Mouse (Mus musculus) MEL (cell line): ENCODE results near the gene Rprd1b. TPM values are rescaled to one million over a fixed set of nuclear protein-coding genes. Genes with fewer than 3 reads are reported as not detected.

ENCODE experiments used
- DNase-seq: peaks from one replicate; pipeline ENCODE4 v3.0.0; 2011; ENCODE audit warnings: low read depth, low spot score
- H3K27ac ChIP-seq: 2 replicates; pipeline ENCODE4 v1.5.1; 2012; ENCODE audit warnings: low read depth, mild to moderate bottlenecking, control low read depth, low read length, moderate library complexity; ENCODE audit not compliant: control insufficient read depth
- H3K27me3 ChIP-seq, 2 experiments: fragments of 150-350 bp in 1 of 2; sonication (generic) in 1 of 2; 2 replicates each; pipeline ENCODE4 v1.6.1; 2012; ENCODE audit warnings: low read length in 2 of 2, mild to moderate bottlenecking in 2 of 2, improper control_type of control experiment in 1 of 2, moderate library complexity in 1 of 2; ENCODE audit not compliant: insufficient read depth in 2 of 2, control insufficient read depth in 1 of 2
- H3K36me3 ChIP-seq, 2 experiments: 2 replicates each; pipeline ENCODE4 v1.6.1; 2012 to 2014; ENCODE audit warnings: low read length in 2 of 2, improper control_type of control experiment in 1 of 2, inconsistent platforms in 1 of 2, mild to moderate bottlenecking in 1 of 2; ENCODE audit not compliant: insufficient read depth in 2 of 2, control insufficient read depth in 1 of 2
- H3K4me1 ChIP-seq, 2 experiments: fragments of 150-350 bp in 1 of 2; sonication (generic) in 1 of 2; 2 replicates each; pipeline ENCODE4 v1.6.1; 2012; ENCODE audit warnings: low read length in 2 of 2, improper control_type of control experiment in 1 of 2, mild to moderate bottlenecking in 1 of 2; ENCODE audit not compliant: insufficient read depth in 2 of 2, control insufficient read depth in 1 of 2
- H3K4me3 ChIP-seq, 2 experiments: fragments of 150-350 bp in 1 of 2; sonication (generic) in 1 of 2; 2 replicates each; pipeline ENCODE4 v1.5.1; 2012; ENCODE audit warnings: low read depth in 2 of 2, low read length in 2 of 2, mild to moderate bottlenecking in 2 of 2, moderate library complexity in 2 of 2, control low read depth in 1 of 2, improper control_type of control experiment in 1 of 2; ENCODE audit not compliant: control insufficient read depth in 1 of 2, insufficient read depth in 1 of 2
- H3K79me2 ChIP-seq: 2 replicates; pipeline ENCODE4 v1.6.1; 2012; ENCODE audit warnings: mild to moderate bottlenecking, low read length, moderate library complexity; ENCODE audit not compliant: control insufficient read depth, poor library complexity, insufficient read depth
- H3K9ac ChIP-seq: 2 replicates; pipeline ENCODE4 v1.6.1; 2012; ENCODE audit warnings: low read depth, mild to moderate bottlenecking, control low read depth, low read length, moderate library complexity; ENCODE audit not compliant: control insufficient read depth, poor library complexity, severe bottlenecking
- H3K9me3 ChIP-seq: fragments of 150-350 bp; sonication (generic); replicated peaks from 2 replicates; pipeline ENCODE4 v1.6.1; 2012; ENCODE audit warnings: mild to moderate bottlenecking, low read length, improper control_type of control experiment, moderate library complexity; ENCODE audit not compliant: insufficient read depth
- CHD1 ChIP-seq: IDR thresholded peaks from 2 replicates; pipeline ENCODE4 v1.6.1; 2012; ENCODE audit warnings: low read depth, mild to moderate bottlenecking, inconsistent platforms, low read length, improper control_type of control experiment
- CHD2 ChIP-seq: IDR thresholded peaks from 2 replicates; pipeline ENCODE4 v1.6.1; 2011; ENCODE audit warnings: low read length, improper control_type of control experiment
- ETS1 ChIP-seq: IDR thresholded peaks from 2 replicates; pipeline ENCODE4 v1.6.1; 2012; ENCODE audit warnings: low read depth, mild to moderate bottlenecking, inconsistent platforms, low read length, improper control_type of control experiment, moderate library complexity
- GABPA ChIP-seq: IDR thresholded peaks from 2 replicates; pipeline ENCODE4 v1.6.1; 2012; ENCODE audit warnings: low read depth, mild to moderate bottlenecking, inconsistent platforms, low read length, improper control_type of control experiment, moderate library complexity
- GATA1 ChIP-seq: IDR thresholded peaks from 2 replicates; pipeline ENCODE4 v1.6.1; 2011; ENCODE audit warnings: low read depth, low read length, improper control_type of control experiment
- JUND ChIP-seq: IDR thresholded peaks from 2 replicates; pipeline ENCODE4 v1.6.1; 2011; ENCODE audit warnings: low read depth, mild to moderate bottlenecking, improper control_type of control experiment, low read length
- MAFK ChIP-seq: IDR thresholded peaks from 2 replicates; pipeline ENCODE4 v1.6.1; 2011; ENCODE audit warnings: low read depth, mild to moderate bottlenecking, low read length, improper control_type of control experiment, borderline replicate concordance
- MAX ChIP-seq: IDR thresholded peaks from 2 replicates; pipeline ENCODE4 v1.6.1; 2011; ENCODE audit warnings: low read length, improper control_type of control experiment
- MEF2A ChIP-seq: IDR thresholded peaks from 2 replicates; pipeline ENCODE4 v1.6.1; 2014; ENCODE audit warnings: low read depth, mild to moderate bottlenecking, inconsistent platforms, low read length, improper control_type of control experiment; ENCODE audit not compliant: poor library complexity, insufficient replicate concordance, severe bottlenecking; ENCODE audit errors: extremely low read depth
- MXI1 ChIP-seq: IDR thresholded peaks from 2 replicates; pipeline ENCODE4 v1.6.1; 2011; ENCODE audit warnings: mild to moderate bottlenecking, low read depth, low read length, improper control_type of control experiment
- MYB ChIP-seq: IDR thresholded peaks from 2 replicates; pipeline ENCODE4 v1.6.1; 2011; ENCODE audit warnings: mild to moderate bottlenecking, low read depth, low read length, improper control_type of control experiment
- MYC ChIP-seq: IDR thresholded peaks from 2 replicates; pipeline ENCODE4 v1.6.1; 2011; ENCODE audit warnings: low read depth, mild to moderate bottlenecking, low read length, improper control_type of control experiment, moderate library complexity
- NELFE ChIP-seq: IDR thresholded peaks from 2 replicates; pipeline ENCODE4 v1.6.1; 2011; ENCODE audit warnings: low read depth, low read length, improper control_type of control experiment
- POLR2A ChIP-seq, 2 experiments: IDR thresholded peaks; 2 replicates each; pipeline ENCODE4 v1.6.1; 2011 to 2012; ENCODE audit warnings: low read length in 2 of 2, mild to moderate bottlenecking in 2 of 2, control low read depth in 1 of 2, improper control_type of control experiment in 1 of 2, low read depth in 1 of 2, moderate library complexity in 1 of 2; ENCODE audit not compliant: control insufficient read depth in 1 of 2, insufficient read depth in 1 of 2, poor library complexity in 1 of 2
- RCOR1 ChIP-seq: IDR thresholded peaks from 2 replicates; pipeline ENCODE4 v1.6.1; 2012; ENCODE audit warnings: low read depth, mild to moderate bottlenecking, inconsistent platforms, low read length, improper control_type of control experiment
- TBP ChIP-seq: IDR thresholded peaks from 2 replicates; pipeline ENCODE4 v1.8.0; 2011; ENCODE audit warnings: low read depth, low read length, improper control_type of control experiment
- TCF12 ChIP-seq: IDR thresholded peaks from 2 replicates; pipeline ENCODE4 v1.6.1; 2014; ENCODE audit warnings: low read depth, mild to moderate bottlenecking, inconsistent platforms, low read length, improper control_type of control experiment, moderate library complexity
- ZC3H11A ChIP-seq: IDR thresholded peaks from 2 replicates; pipeline ENCODE4 v1.6.1; 2012; ENCODE audit warnings: low read depth, mild to moderate bottlenecking, inconsistent platforms, low read length, improper control_type of control experiment
- ZKSCAN1 ChIP-seq: IDR thresholded peaks from 2 replicates; pipeline ENCODE4 v1.6.1; 2012; ENCODE audit warnings: low read depth, mild to moderate bottlenecking, inconsistent platforms, low read length, improper control_type of control experiment, moderate library complexity
- ZNF384 ChIP-seq: IDR thresholded peaks from 2 replicates; pipeline ENCODE4 v1.6.1; 2012; ENCODE audit warnings: low read depth, mild to moderate bottlenecking, inconsistent platforms, low read length, improper control_type of control experiment
- polyA plus RNA-seq, 2 experiments: library from polyadenylated mRNA; stranded (reverse) in 1 of 2; unstranded in 1 of 2; fragments of >175 nt in 1 of 2; fragments of >200 nt in 1 of 2; gene quantifications; 2 replicates each; pipeline versions ENCODE4 v1.2.1 to v1.2.4; 2012; ENCODE audit warnings: low replicate concordance in 2 of 2, low read depth in 1 of 2; ENCODE audit not compliant: insufficient read length in 2 of 2, insufficient read depth in 1 of 2, missing spikeins in 1 of 2
- total RNA-seq: library from RNA; depleted of rRNA; stranded (reverse); fragments of 300-350 nt; gene quantifications from 2 replicates; pipeline ENCODE4 v1.2.3, GENCODE M21; 2012

Rprd1b gene
- total and polyA plus RNA-seq, 3 experiments = 14.2 to 35.1 TPM; not detected in 1

DNA sequence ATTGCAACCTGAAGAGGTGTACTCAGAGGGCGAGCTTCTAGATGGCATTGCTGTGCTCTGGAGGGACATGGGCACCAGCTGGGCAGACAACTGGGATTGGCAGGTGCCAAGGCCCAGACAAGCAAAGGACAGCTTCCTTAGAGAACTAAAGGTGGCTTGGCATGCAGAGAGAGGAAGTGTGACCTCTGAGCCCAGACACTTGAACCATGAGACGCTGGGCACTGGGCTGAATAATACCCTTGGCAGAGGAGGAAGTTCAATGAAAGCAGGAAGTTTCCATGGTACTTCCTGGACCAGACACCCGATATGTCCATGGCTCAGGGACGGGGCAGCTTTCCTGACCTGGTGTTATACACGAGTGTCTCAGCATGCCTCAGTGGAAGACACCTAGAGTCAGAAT lies 146.1 kb downstream of the Rprd1b start:
- DNase-seq = no peak
- no peaks in the 10 kb centered on the region for H3K27me3 ChIP-seq
- H3K4me1 ChIP-seq = peaks cover 0 to 4% of the 10 kb centered on the region in 2 experiments; a peak in 1 of 4 replicates

DNA sequence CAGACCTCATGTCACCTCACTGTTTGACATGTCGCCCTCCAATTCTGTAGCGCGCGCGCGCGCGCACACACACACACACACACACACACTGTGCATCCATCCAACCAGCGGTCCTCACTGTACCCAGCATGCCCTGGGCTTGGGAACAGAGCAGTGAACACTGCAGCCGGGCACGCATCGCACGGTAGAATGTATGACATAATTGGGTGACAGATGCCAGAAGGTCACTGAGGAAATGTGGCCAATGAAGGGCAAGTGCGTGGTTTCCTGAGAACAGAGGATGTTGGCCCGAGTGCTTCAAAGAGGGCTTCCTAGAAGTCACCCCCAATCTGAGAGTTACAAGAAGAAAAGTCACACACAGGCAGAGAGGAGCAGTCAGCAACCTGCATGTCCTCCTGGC lies 146.7 kb downstream of the Rprd1b start:
- no peak for DNase-seq
- Histone ChIP-seq H3K4me3 (no peak overlapping the region), H3K4me1 (peaks cover 0 to 4% of the 10 kb centered on the region in 2 experiments; a peak in 1 of 4 replicates), H3K27me3 (no peaks in the 10 kb centered on the region), H3K9me3 (no peaks in the 10 kb centered on the region), H3K36me3 (no peaks in the 10 kb centered on the region), H3K9ac (no peak overlapping the region), H3K79me2 (no peaks in the 10 kb centered on the region), H3K27ac (no peak overlapping the region)
- TF ChIP-seq ETS1 (no peak), GATA1 (no peak), MXI1 (no peak), MAFK (no peak)

More for the DNA sequence above, 146.1 kb downstream of the Rprd1b start:
- Histone ChIP-seq H3K27ac (no peak overlapping the region), H3K36me3 (no peaks in the 10 kb centered on the region), H3K79me2 (no peaks in the 10 kb centered on the region), H3K4me3 (no peak overlapping the region), H3K9ac (no peak overlapping the region), H3K9me3 (no peaks in the 10 kb centered on the region)
- TF ChIP-seq POLR2A (IDR thresholded peaks at IDR 0.05; ENCODE audit: control insufficient read depth in 1 of 2, insufficient read depth in 1 of 2, low read depth in 1 of 2, low read length in 2 of 2, poor library complexity in 1 of 2) (no peak), MYC (no peak), MAFK (no peak), GABPA (no peak), JUND (no peak), TBP (no peak), CHD2 (no peak), CHD1 (no peak), NELFE (no peak)

DNA sequence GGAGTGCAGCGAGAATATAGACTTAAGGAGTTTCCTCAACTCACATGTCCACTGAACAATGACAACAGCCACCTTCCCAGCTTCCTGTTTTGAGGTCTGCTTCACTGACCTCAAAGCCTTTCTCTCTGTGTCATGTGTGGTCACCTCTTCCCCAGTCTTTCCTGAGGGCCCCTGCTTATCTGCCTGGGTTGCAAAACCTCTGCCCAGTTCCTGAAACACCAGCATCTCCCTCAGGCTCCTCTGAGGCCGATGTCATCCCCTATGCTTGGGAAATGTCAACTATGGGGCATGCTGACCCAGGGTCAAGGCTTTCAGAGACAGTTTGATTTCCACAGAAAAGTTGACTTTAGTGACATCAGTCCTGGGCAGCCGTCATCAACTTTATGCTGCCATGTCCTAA lies 147.1 kb downstream of the Rprd1b start:
- no peak for DNase-seq
- no peaks in the 10 kb centered on the region for H3K79me2 ChIP-seq
- H3K27me3 ChIP-seq = no peaks in the 10 kb centered on the region
- H3K9me3 ChIP-seq = no peaks in the 10 kb centered on the region
- no peak overlapping the region for H3K4me3 ChIP-seq
- H3K4me1 ChIP-seq = peaks cover 0 to 4% of the 10 kb centered on the region in 2 experiments; a peak in 1 of 4 replicates
- H3K27ac ChIP-seq = no peak overlapping the region
- TF ChIP-seq MEF2A (no peak), TCF12 (no peak), ZKSCAN1 (no peak), MXI1 (no peak), ZC3H11A (no peak), RCOR1 (no peak), MAX (no peak), JUND (no peak), ZNF384 (no peak), MYC (no peak), MYB (no peak), ETS1 (no peak)
- H3K9ac ChIP-seq = no peak overlapping the region
- no peaks in the 10 kb centered on the region for H3K36me3 ChIP-seq
